Mouse (Mus musculus) megakaryocyte-erythroid progenitor cell, adult 5 weeks (primary cell): ENCODE data around the gene C8b. TPM values are rescaled to one million over a fixed set of nuclear protein-coding genes. Genes with fewer than 3 reads are reported as not detected.

Source experiments
- polyA plus RNA-seq: library from polyadenylated mRNA; stranded (reverse); fragments of >175 nt; gene quantifications from 2 replicates; pipeline ENCODE4 v1.2.3, GENCODE M21; 2012

C8b gene
- not detected in 2 replicates for polyA plus RNA-seq

GRCm38 (mm10) chr4:104766065-104766464, at the start of gene C8b:
Gene C8b (plus strand): TSS chr4:104766317.

Other genes starting within 250 kb of the C8b start
- not detected in 2 replicates for gene Gm17662, start 91.0 kb downstream of the C8b start, polyA plus RNA-seq
- gene C8a, start 110.1 kb downstream of the C8b start, polyA plus RNA-seq: not detected in 2 replicates
- gene Fyb2, start 147.1 kb downstream of the C8b start, polyA plus RNA-seq: 0.19 TPM in 1 of 2 replicates, not detected in the other